Mouse (Mus musculus): ENCODE measurements around the gene Olfr116. TPM values are rescaled to one million over a fixed set of nuclear protein-coding genes. Genes with fewer than 3 reads are reported as not detected.

Gene Olfr116
- polyA plus RNA-seq (2015; fragmentation: Nextera tagmentation; extraction: Ambion mirVana): 0.11 TPM in 1 of 2 replicates, not detected in the other

DNA sequence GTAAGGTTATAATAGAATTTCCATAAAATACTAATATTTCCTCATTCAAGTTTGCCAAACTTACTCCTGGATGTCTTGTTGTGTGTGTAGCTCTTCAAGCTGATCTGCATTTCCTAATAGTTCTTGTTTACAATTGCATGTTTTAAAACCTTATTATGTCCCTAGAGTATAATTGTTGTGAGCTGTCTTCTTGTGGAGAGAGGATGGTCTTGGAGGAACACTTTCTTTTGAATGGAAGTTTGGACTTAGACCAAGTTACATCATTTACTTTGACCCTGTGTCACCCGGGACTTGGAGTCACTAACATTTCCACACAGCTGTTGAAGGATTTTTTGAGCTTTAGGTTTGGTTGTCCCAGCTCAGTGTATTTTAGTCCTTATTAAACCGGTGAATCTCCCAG is at the start of gene Olfr116, which contains the start of gene Olfr115:
Olfr116 (minus strand) TSS at position 191 of the 400 bp plus-strand sequence.
Olfr115 (minus strand) TSS at position 101 of the 400 bp plus-strand sequence.
- H3K36me3 ChIP-seq: no peaks in the 10 kb centered on the region
- no peak within 1 kb of the TSS for H3K27ac ChIP-seq (replicated peaks)
- no peak for ATAC-seq (ENCODE audit: insufficient number of reproducible peaks, low FRiP score, low TSS enrichment, low read depth)
- no peak within 1 kb of the TSS for H3K4me3 ChIP-seq (replicated peaks)
- H3K9me3 ChIP-seq (replicated peaks): no peaks in the 10 kb centered on the region
- no peaks in the 10 kb centered on the region for H3K27me3 ChIP-seq
- H3K4me2 ChIP-seq (replicated peaks): no peak within 1 kb of the TSS
- H3K4me1 ChIP-seq: no peaks in the 10 kb centered on the region
- WGBS: 73% methylated on average over 2 of the region's 2 CpGs
- H3K9ac ChIP-seq: no peak within 1 kb of the TSS

DNA sequence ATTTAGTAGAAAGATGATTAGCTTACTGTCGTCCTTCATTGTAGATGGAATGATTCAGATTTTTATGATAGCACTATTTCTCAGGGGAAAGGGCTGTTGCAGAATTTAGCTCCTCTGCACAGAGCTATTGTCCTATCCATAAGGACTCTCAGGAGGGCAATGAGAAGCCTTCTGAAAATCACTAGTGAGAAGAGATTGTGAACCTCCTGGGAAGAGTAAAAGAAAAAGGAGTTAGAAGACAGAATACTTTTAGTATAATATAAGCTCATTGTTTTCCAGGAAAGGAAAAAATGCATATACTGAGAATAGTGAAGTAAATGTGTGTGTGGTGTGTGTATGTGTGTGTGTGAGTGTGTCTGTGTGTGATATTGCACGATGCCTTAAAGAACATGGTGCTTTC is 39.7 kb upstream of the Olfr116 start, which contains the start of gene Olfr118:
Olfr118 (plus strand) TSS at position 301 of the 400 bp plus-strand sequence.
- H3K4me2 ChIP-seq (replicated peaks): no peak within 1 kb of the TSS
- 54% methylated on average over 2 of the region's 2 CpGs for WGBS
- H3K9ac ChIP-seq: no peak within 1 kb of the TSS
- H3K4me1 ChIP-seq: no peaks in the 10 kb centered on the region
- H3K4me3 ChIP-seq (replicated peaks): no peak within 1 kb of the TSS
- H3K27ac ChIP-seq (replicated peaks): no peak within 1 kb of the TSS
- ATAC-seq (ENCODE audit: insufficient number of reproducible peaks, low FRiP score, low TSS enrichment, low read depth): no peak
- no peaks in the 10 kb centered on the region for H3K36me3 ChIP-seq
- H3K27me3 ChIP-seq: no peaks in the 10 kb centered on the region
- H3K9me3 ChIP-seq (replicated peaks): no peaks in the 10 kb centered on the region

GRCm38 (mm10) chr17:37663682-37664081 is 36.7 kb upstream of the Olfr116 start, which contains the start of gene Olfr117:
TSS of gene Olfr117 (minus strand) at chr17:37663782.
- H3K9me3 ChIP-seq (replicated peaks): no peaks in the 10 kb centered on the region
- H3K27me3 ChIP-seq: no peaks in the 10 kb centered on the region
- no peaks in the 10 kb centered on the region for H3K4me1 ChIP-seq
- no peak within 1 kb of the TSS for H3K9ac ChIP-seq
- no peaks in the 10 kb centered on the region for H3K36me3 ChIP-seq
- H3K4me3 ChIP-seq (replicated peaks): no peak within 1 kb of the TSS
- ATAC-seq (ENCODE audit: insufficient number of reproducible peaks, low FRiP score, low TSS enrichment, low read depth): no peak
- no peak within 1 kb of the TSS for H3K27ac ChIP-seq (replicated peaks)
- WGBS: 66% methylated on average over 1 of the region's 1 CpGs
- H3K4me2 ChIP-seq (replicated peaks): no peak within 1 kb of the TSS

- Histone ChIP-seq H3K4me3 (replicated peaks) (no peak within 1 kb of the TSS), H3K27ac (replicated peaks) (no peak within 1 kb of the TSS), H3K9me3 (replicated peaks) (no peaks in the 10 kb centered on the region), H3K36me3 (no peaks in the 10 kb centered on the region), H3K27me3 (no peaks in the 10 kb centered on the region), H3K4me2 (replicated peaks) (no peak within 1 kb of the TSS), H3K9ac (no peak within 1 kb of the TSS), H3K4me1 (no peaks in the 10 kb centered on the region)
- ATAC-seq (ENCODE audit: insufficient number of reproducible peaks, low FRiP score, low TSS enrichment, low read depth): no peak
Measured at GRCm38 (mm10) chr17:37592643-37593042, 34.4 kb downstream of the Olfr116 start, which contains the start of gene Olfr114. TSS of gene Olfr114 (minus strand) at chr17:37592743.

- Histone ChIP-seq H3K9me3 (replicated peaks) (no peaks in the 10 kb centered on the region), H3K27me3 (no peaks in the 10 kb centered on the region), H3K36me3 (no peaks in the 10 kb centered on the region), H3K27ac (replicated peaks) (no peak within 1 kb of the TSS), H3K9ac (no peak within 1 kb of the TSS), H3K4me1 (no peaks in the 10 kb centered on the region), H3K4me2 (replicated peaks) (no peak within 1 kb of the TSS), H3K4me3 (replicated peaks) (no peak within 1 kb of the TSS)
- ATAC-seq (ENCODE audit: insufficient number of reproducible peaks, low FRiP score, low TSS enrichment, low read depth): no peak
Measured at GRCm38 (mm10) chr17:37577563-37577962, 49.4 kb downstream of the Olfr116 start, which contains the start of gene Olfr113. TSS of gene Olfr113 (minus strand) at chr17:37577663.

Other genes with a start within 250 kb of the Olfr116 start
- gene Olfr105-ps, start 248.2 kb downstream of the Olfr116 start, polyA plus RNA-seq (2015; fragmentation: Nextera tagmentation; extraction: Ambion mirVana): not detected in 2 replicates
- gene Olfr106-ps, start 236.8 kb downstream of the Olfr116 start, polyA plus RNA-seq (2015; fragmentation: Nextera tagmentation; extraction: Ambion mirVana): 0.12 TPM in 1 of 2 replicates, not detected in the other
- gene Olfr107, start 228.0 kb downstream of the Olfr116 start, polyA plus RNA-seq (2015; fragmentation: Nextera tagmentation; extraction: Ambion mirVana): 0.07 and 0.17 TPM in 2 replicates
- gene Olfr108, start 181.7 kb downstream of the Olfr116 start, polyA plus RNA-seq (2015; fragmentation: Nextera tagmentation; extraction: Ambion mirVana): not detected in 2 replicates
- not detected in 2 replicates for gene Olfr109, start 168.3 kb downstream of the Olfr116 start, polyA plus RNA-seq (2015; fragmentation: Nextera tagmentation; extraction: Ambion mirVana)
- gene H2-M2, start 143.6 kb downstream of the Olfr116 start, polyA plus RNA-seq (2015; fragmentation: Nextera tagmentation; extraction: Ambion mirVana): not detected in 2 replicates
- 0.16 TPM in 1 of 2 replicates, not detected in the other for gene Olfr110, start 134.7 kb downstream of the Olfr116 start, polyA plus RNA-seq (2015; fragmentation: Nextera tagmentation; extraction: Ambion mirVana)
- not detected in 2 replicates for gene Olfr111, start 119.2 kb downstream of the Olfr116 start, polyA plus RNA-seq (2015; fragmentation: Nextera tagmentation; extraction: Ambion mirVana)
- not detected in 2 replicates for gene Olfr112, start 57.7 kb downstream of the Olfr116 start, polyA plus RNA-seq (2015; fragmentation: Nextera tagmentation; extraction: Ambion mirVana)
- not detected in 2 replicates for gene Olfr113, start 49.5 kb downstream of the Olfr116 start, polyA plus RNA-seq (2015; fragmentation: Nextera tagmentation; extraction: Ambion mirVana)
- gene Olfr114, start 34.5 kb downstream of the Olfr116 start, polyA plus RNA-seq (2015; fragmentation: Nextera tagmentation; extraction: Ambion mirVana): not detected in 2 replicates
- gene Olfr115, start 90 bp downstream of the Olfr116 start, polyA plus RNA-seq (2015; fragmentation: Nextera tagmentation; extraction: Ambion mirVana): 0.21 TPM in 1 of 2 replicates, not detected in the other
- gene Olfr117, start 36.6 kb upstream of the Olfr116 start, polyA plus RNA-seq (2015; fragmentation: Nextera tagmentation; extraction: Ambion mirVana): not detected in 2 replicates
- gene Olfr118, start 39.8 kb upstream of the Olfr116 start, polyA plus RNA-seq (2015; fragmentation: Nextera tagmentation; extraction: Ambion mirVana): not detected in 2 replicates
- gene Olfr119, start 69.4 kb upstream of the Olfr116 start, polyA plus RNA-seq (2015; fragmentation: Nextera tagmentation; extraction: Ambion mirVana): not detected in 2 replicates
- gene Olfr120, start 94.6 kb upstream of the Olfr116 start, polyA plus RNA-seq (2015; fragmentation: Nextera tagmentation; extraction: Ambion mirVana): not detected in 2 replicates
- gene Olfr121, start 121.7 kb upstream of the Olfr116 start, polyA plus RNA-seq (2015; fragmentation: Nextera tagmentation; extraction: Ambion mirVana): not detected in 2 replicates
- gene Olfr122, start 141.4 kb upstream of the Olfr116 start, polyA plus RNA-seq (2015; fragmentation: Nextera tagmentation; extraction: Ambion mirVana): 0.16 TPM in 1 of 2 replicates, not detected in the other
- not detected in 2 replicates for gene Olfr123, start 166.3 kb upstream of the Olfr116 start, polyA plus RNA-seq (2015; fragmentation: Nextera tagmentation; extraction: Ambion mirVana)
- gene Olfr124, start 172.7 kb upstream of the Olfr116 start, polyA plus RNA-seq (2015; fragmentation: Nextera tagmentation; extraction: Ambion mirVana): 0.04 and 0.09 TPM in 2 replicates
- gene Olfr125, start 205.8 kb upstream of the Olfr116 start, polyA plus RNA-seq (2015; fragmentation: Nextera tagmentation; extraction: Ambion mirVana): 0.13 TPM in 1 of 2 replicates, not detected in the other
- not detected in 2 replicates for gene Olfr126, start 220.3 kb upstream of the Olfr116 start, polyA plus RNA-seq (2015; fragmentation: Nextera tagmentation; extraction: Ambion mirVana)